Mouse (Mus musculus) kidney, adult 11 months (tissue): Measurements from ENCODE around the gene Ninl.
A peak's percentile ranks its signal among the peaks of the same experiment; 100 is the strongest.

ENCODE experiments used
- DNase-seq: peaks from one replicate; pipeline ENCODE4 v3.0.0; 2022

The Ninl gene

GRCm38 (mm10) chr2:151039232-151039695, at the start of gene Ninl, which contains the start of gene Nanp:
TSS of gene Ninl (minus strand) at chr2:151039382.
TSS of gene Nanp (minus strand) at chr2:151039398.
- DNase-seq: peak; percentile 93

GRCm38 (mm10) chr2:151056637-151057036, 17.5 kb upstream of the Ninl start:
- no peak for DNase-seq

GRCm38 (mm10) chr2:151040411-151040810, 1.2 kb upstream of the Ninl start:
- no peak for DNase-seq

GRCm38 (mm10) chr2:151039726-151040125, 544 bp upstream of the Ninl start:
- no peak for DNase-seq

- no peak for DNase-seq
These were observed 365 bp downstream of the Ninl start for GRCm38 (mm10) chr2:151038811-151039222.

GRCm38 (mm10) chr2:151037876-151038552, 1.2 kb downstream of the Ninl start:
- DNase-seq: no peak

GRCm38 (mm10) chr2:151037292-151037691, 1.9 kb downstream of the Ninl start:
- DNase-seq: no peak

- DNase-seq: no peak
These were observed 2.5 kb downstream of the Ninl start for GRCm38 (mm10) chr2:151036721-151037120.

- no peak for DNase-seq
These were observed 4.7 kb downstream of the Ninl start for GRCm38 (mm10) chr2:151034435-151034834.

GRCm38 (mm10) chr2:151021158-151021557, 18.0 kb downstream of the Ninl start:
- no peak for DNase-seq

- DNase-seq: no peak
These were observed 23.9 kb downstream of the Ninl start for GRCm38 (mm10) chr2:151015316-151015715.

- no peak for DNase-seq
These were observed 27.9 kb downstream of the Ninl start for GRCm38 (mm10) chr2:151011273-151011672.

GRCm38 (mm10) chr2:151009515-151010085, 29.6 kb downstream of the Ninl start:
- DNase-seq: no peak

- peak; percentile 75 for DNase-seq
These were observed 30.2 kb downstream of the Ninl start for GRCm38 (mm10) chr2:151008939-151009509.

- no peak for DNase-seq
These were observed 30.7 kb downstream of the Ninl start for GRCm38 (mm10) chr2:151008517-151008932.

- DNase-seq: no peak
These were observed 31.2 kb downstream of the Ninl start for GRCm38 (mm10) chr2:151008006-151008405.

GRCm38 (mm10) chr2:151006281-151006945, 32.8 kb downstream of the Ninl start:
- peak; percentile 87 for DNase-seq

GRCm38 (mm10) chr2:151004390-151004789, 34.8 kb downstream of the Ninl start:
- no peak for DNase-seq

GRCm38 (mm10) chr2:151003796-151004195, 35.4 kb downstream of the Ninl start:
- DNase-seq: no peak

- no peak for DNase-seq
These were observed 37.5 kb downstream of the Ninl start for GRCm38 (mm10) chr2:151001619-151002175.

- DNase-seq: peak; percentile 47
These were observed 38.6 kb downstream of the Ninl start for GRCm38 (mm10) chr2:151000402-151001178.

- no peak for DNase-seq
These were observed 40.2 kb downstream of the Ninl start for GRCm38 (mm10) chr2:150999021-150999420.
